ENCODE assay signal across 8 mouse cellular contexts in genomic region chr5:101968153-101968851, GRCm38 (mm10).
A peak's percentile ranks its signal among the peaks of the same experiment; 100 is the strongest.
DNase-seq lines count a peak whose midpoint lies in the region; ATAC-seq and TF ChIP-seq lines count a peak whose summit lies in the region.

No protein-coding gene starts in this region.

- no peak for TF ChIP-seq CTCF in gastrocnemius, adult 2 months (IDR thresholded peaks at IDR 0.05)

- H3K36me3 ChIP-seq in kidney, embryonic 14.5 days (ENCODE audit: control insufficient read depth, insufficient read depth, low read length): peaks cover 4% of the 10 kb centered on the region; the same call in 1 of the 2 replicates

- DNase-seq in gastrocnemius, adult 2 months: no peak
- no peak for DNase-seq in gastrocnemius, postnatal 4 days (ENCODE audit: low spot score in 2 of 2)
- peak; percentile 37 for DNase-seq in lung, postnatal 14 days
- DNase-seq in T-cell, adult 2 months (ENCODE audit: low spot score): no peak
- no peak for DNase-seq in thymus, postnatal 10 days (ENCODE audit: low spot score in 2 of 2)
- DNase-seq in cerebellum, adult 11-12 months: no peak

- no peak overlapping the region for H3K9ac ChIP-seq in kidney, embryonic 14.5 days (ENCODE audit: low read depth, low read length)

- peak overlapping the region; percentile 76 for H3K27ac ChIP-seq in gastrocnemius, adult 2 months
- H3K27ac ChIP-seq in kidney, embryonic 14.5 days (ENCODE audit: low read depth, low read length): peak overlapping the region; percentile 88

- H3K9me3 ChIP-seq in kidney, embryonic 14.5 days (ENCODE audit: control insufficient read depth, low read length): no peaks in the 10 kb centered on the region

- H3K4me1 ChIP-seq in kidney, embryonic 14.5 days (ENCODE audit: control insufficient read depth, insufficient read depth, low read length): peaks cover 26% of the 10 kb centered on the region

- WGBS in kidney, embryonic 14.5 days: 15% methylated on average over 12 of the region's 12 CpGs

- peak; percentile 92 for ATAC-seq in granulocyte monocyte progenitor cell, adult 5-6 weeks (replicated peaks; ENCODE audit: poor library complexity, severe bottlenecking)
- peak; percentile 80 for ATAC-seq in kidney, embryonic 14.5 days (ENCODE audit: low FRiP score, low TSS enrichment)

- no peaks in the 10 kb centered on the region for H3K27me3 ChIP-seq in kidney, embryonic 14.5 days (ENCODE audit: control insufficient read depth, insufficient read depth, low read length)

- H3K4me2 ChIP-seq in kidney, embryonic 14.5 days (replicated peaks; ENCODE audit: low read depth, low read length): 0 out of 2 replicates have a peak overlapping the region, but pooled peaks have one; percentile 19

- peak overlapping the region; percentile 42 for H3K4me3 ChIP-seq in gastrocnemius, adult 2 months
- no peak overlapping the region for H3K4me3 ChIP-seq in kidney, embryonic 14.5 days (ENCODE audit: low read length)

- intact Hi-C loops in gastrocnemius, adult 2 months (cut with DNase I): no loop called here
